Mouse (Mus musculus) ES-E14 (cell line): ENCODE data around the gene Pwwp2a. TPM values are rescaled to one million over a fixed set of nuclear protein-coding genes. Genes with fewer than 3 reads are reported as not detected.

Experiments
- DNase-seq: peaks from one replicate; pipeline ENCODE4 v3.0.0-alpha.2; 2013; ENCODE audit warnings: low read depth, low spot score
- H3K27ac ChIP-seq: 2 replicates; pipeline ENCODE4 v1.5.1; 2012; ENCODE audit warnings: low read depth, mild to moderate bottlenecking, low read length, moderate library complexity, mixed read lengths; ENCODE audit not compliant: poor library complexity, insufficient read depth, severe bottlenecking
- H3K36me3 ChIP-seq: 2 replicates; pipeline ENCODE4 v1.6.1; 2012; ENCODE audit warnings: mild to moderate bottlenecking, low read length, moderate library complexity, mixed read lengths; ENCODE audit not compliant: control insufficient read depth, poor library complexity, insufficient read depth, severe bottlenecking
- H3K4me1 ChIP-seq, 2 experiments: fragments of 150-350 bp in 1 of 2; sonication (generic) in 1 of 2; 2 replicates each; pipeline ENCODE4 v1.6.1; 2012; ENCODE audit warnings: low read length in 2 of 2, mild to moderate bottlenecking in 1 of 2, mixed read lengths in 1 of 2; ENCODE audit not compliant: control insufficient read depth in 2 of 2, insufficient read depth in 2 of 2, poor library complexity in 1 of 2
- H3K4me3 ChIP-seq, 2 experiments: fragments of 150-350 bp in 1 of 2; sonication (generic) in 1 of 2; 2 replicates each; pipeline ENCODE4 v1.5.1; 2012; ENCODE audit warnings: low read length in 2 of 2, low read depth in 1 of 2, mild to moderate bottlenecking in 1 of 2, mixed read lengths in 1 of 2; ENCODE audit not compliant: insufficient read depth in 1 of 2, poor library complexity in 1 of 2, severe bottlenecking in 1 of 2
- H3K9ac ChIP-seq: 2 replicates; pipeline ENCODE4 v1.6.1; 2012; ENCODE audit warnings: low read depth, mild to moderate bottlenecking, low read length, mixed read lengths; ENCODE audit not compliant: poor library complexity, insufficient read depth, severe bottlenecking
- H3K9me3 ChIP-seq: fragments of 150-350 bp; sonication (generic); 2 replicates; pipeline ENCODE4 v1.6.1; 2012; ENCODE audit warnings: low read depth, mild to moderate bottlenecking, low read length; ENCODE audit not compliant: control insufficient read depth, insufficient read depth
- CHD2 ChIP-seq: IDR thresholded peaks from 2 replicates; pipeline ENCODE4 v1.6.1; 2014; ENCODE audit warnings: mild to moderate bottlenecking, low read depth, low read length, inconsistent platforms
- HCFC1 ChIP-seq: IDR thresholded peaks from 2 replicates; pipeline ENCODE4 v1.6.1; 2012; ENCODE audit warnings: low read length, inconsistent platforms, borderline replicate concordance; ENCODE audit not compliant: insufficient read depth
- MAFK ChIP-seq: IDR thresholded peaks from 2 replicates; pipeline ENCODE4 v1.6.1; 2014; ENCODE audit warnings: mild to moderate bottlenecking, low read depth, low read length, inconsistent platforms; ENCODE audit not compliant: insufficient read depth
- ZC3H11A ChIP-seq: IDR thresholded peaks from 2 replicates; pipeline ENCODE4 v1.6.1; 2012; ENCODE audit warnings: low read depth, mild to moderate bottlenecking, inconsistent platforms, low read length, borderline replicate concordance
- ZNF384 ChIP-seq: IDR thresholded peaks from 2 replicates; pipeline ENCODE4 v1.6.1; 2012; ENCODE audit warnings: low read depth, low read length, inconsistent platforms
- in situ Hi-C, 2 experiments: fragments of 600-800 bp; cut with MboI; formaldehyde crosslinking; loops; one replicate each; pipeline ENCODE4 v1.15.1; 2025; ENCODE audit warnings: low sequenced_read_pairs in 2 of 2, inconsistent platforms in 1 of 2; ENCODE audit not compliant: unreplicated experiment in 2 of 2
- total RNA-seq: library from RNA; depleted of rRNA; stranded (reverse); fragments of 300-350 nt; gene quantifications from 2 replicates; pipeline ENCODE4 v1.2.3, GENCODE M21; 2012

Pwwp2a gene
- total RNA-seq, 1 experiment = 30.2 TPM

DNA sequence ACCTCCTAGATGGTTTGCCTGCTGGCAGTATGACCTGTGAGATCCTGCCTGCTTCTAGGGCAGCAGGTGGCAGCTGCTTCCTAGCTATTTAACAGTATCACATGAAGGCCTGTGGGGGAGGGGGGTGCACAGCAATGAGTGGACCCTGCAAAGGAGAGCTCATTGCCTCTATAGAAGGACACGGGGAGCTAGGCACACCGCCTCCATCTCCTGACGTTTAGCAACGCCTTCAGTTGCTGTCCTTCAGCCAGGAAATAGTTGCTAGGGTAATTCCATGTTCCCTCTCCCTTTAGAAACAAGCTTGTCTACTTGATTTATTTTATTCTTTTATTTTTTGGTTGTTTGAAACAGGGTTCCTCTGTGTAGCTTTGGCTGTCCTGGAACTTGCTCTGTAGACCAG is 45.0 kb upstream of the Pwwp2a start:
- Histone ChIP-seq H3K4me1 (peaks cover 0 to 10% of the 10 kb centered on the region in 2 experiments; a peak in 2 of 4 replicates), H3K9ac (no peak overlapping the region), H3K4me3 (no peak overlapping the region), H3K36me3 (no peaks in the 10 kb centered on the region), H3K27ac (no peak overlapping the region), H3K9me3 (no peaks in the 10 kb centered on the region)
- in situ Hi-C loops = no loop called here
- DNase-seq = no peak
- TF ChIP-seq MAFK (no peak), HCFC1 (no peak), CHD2 (no peak), ZC3H11A (no peak), ZNF384 (no peak)

DNA sequence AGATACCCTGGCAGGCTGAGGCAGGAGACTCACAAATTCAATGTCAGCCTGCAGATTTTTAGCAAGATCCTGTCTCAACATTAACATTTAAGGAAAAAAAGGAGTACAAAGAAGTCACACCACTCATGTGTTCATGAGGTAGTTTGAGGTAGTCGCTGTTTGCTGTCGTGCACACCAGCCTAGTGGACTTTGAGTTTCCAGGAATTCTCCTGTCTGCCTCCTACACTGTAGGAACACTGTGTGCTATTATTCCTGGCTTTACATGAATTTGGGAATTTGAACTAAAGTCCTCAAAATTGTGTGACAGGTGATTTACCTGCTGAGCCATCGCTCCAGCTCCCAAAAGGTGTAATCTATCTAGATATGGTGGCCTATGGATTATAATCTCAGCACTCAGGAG is 43.3 kb upstream of the Pwwp2a start:
- no peaks in the 10 kb centered on the region for H3K36me3 ChIP-seq
- no peak for DNase-seq
- in situ Hi-C loops = no loop called here
- no peak overlapping the region for H3K4me3 ChIP-seq
- peaks cover 0 to 8% of the 10 kb centered on the region in 2 experiments; a peak in 1 of 4 replicates for H3K4me1 ChIP-seq
- no peak overlapping the region for H3K27ac ChIP-seq
- H3K9ac ChIP-seq = no peak overlapping the region
- no peaks in the 10 kb centered on the region for H3K9me3 ChIP-seq
- TF ChIP-seq ZC3H11A (no peak), HCFC1 (no peak), ZNF384 (no peak), MAFK (no peak), CHD2 (no peak)

DNA sequence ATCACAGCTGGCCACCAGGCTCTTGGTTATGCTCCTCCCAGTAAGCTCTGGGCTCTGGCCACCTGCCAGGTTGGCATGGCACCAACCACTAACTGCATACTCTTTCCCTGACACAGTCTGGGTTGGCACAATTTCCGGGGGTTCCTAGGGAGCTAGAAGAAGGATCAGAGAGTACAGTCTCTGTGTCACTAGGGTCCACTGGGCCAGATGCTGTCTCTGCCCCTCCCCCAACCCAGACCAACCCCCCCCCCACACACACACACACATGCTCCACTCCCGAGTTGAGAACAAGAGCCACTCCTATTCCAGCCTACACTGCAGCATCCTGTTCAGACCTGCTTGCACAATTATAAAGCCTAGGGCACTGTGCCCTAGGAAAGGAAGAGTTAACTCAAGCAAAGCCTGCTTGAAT is 38.6 kb upstream of the Pwwp2a start:
- in situ Hi-C loops = no loop called here
- Histone ChIP-seq H3K4me1 (peaks cover 0 to 6% of the 10 kb centered on the region in 2 experiments; a peak in 1 of 4 replicates), H3K27ac (no peak overlapping the region), H3K9me3 (no peaks in the 10 kb centered on the region), H3K4me3 (no peak overlapping the region), H3K36me3 (no peaks in the 10 kb centered on the region), H3K9ac (no peak overlapping the region)
- DNase-seq = no peak
- no peak for TF ChIP-seq ZC3H11A

DNA sequence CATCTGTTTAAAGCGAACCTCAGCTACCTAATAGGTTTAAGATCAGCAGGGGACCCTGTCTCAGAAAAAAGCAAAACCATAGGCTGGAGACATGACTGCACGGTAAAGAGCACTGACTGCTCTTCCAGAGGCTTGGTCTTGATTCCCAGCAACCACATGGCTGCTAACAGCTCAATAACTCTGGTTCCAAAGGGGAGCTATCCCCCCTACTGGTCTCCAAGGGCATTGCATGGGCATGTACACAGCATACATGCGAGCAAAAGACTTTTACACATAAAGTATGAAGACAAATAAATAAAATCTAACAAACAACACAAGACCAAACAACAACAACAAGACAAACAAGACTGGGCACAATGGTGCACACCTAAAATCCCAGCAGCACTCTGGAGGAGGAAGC is 36.5 kb upstream of the Pwwp2a start:
- Histone ChIP-seq H3K27ac (no peak overlapping the region), H3K9me3 (no peaks in the 10 kb centered on the region), H3K4me3 (no peak overlapping the region), H3K9ac (no peak overlapping the region), H3K4me1 (peaks cover 0 to 6% of the 10 kb centered on the region in 2 experiments; a peak in 1 of 4 replicates), H3K36me3 (no peaks in the 10 kb centered on the region)
- no peak for TF ChIP-seq ZC3H11A
- in situ Hi-C loops = no loop called here
- peak; percentile 41 for DNase-seq

DNA sequence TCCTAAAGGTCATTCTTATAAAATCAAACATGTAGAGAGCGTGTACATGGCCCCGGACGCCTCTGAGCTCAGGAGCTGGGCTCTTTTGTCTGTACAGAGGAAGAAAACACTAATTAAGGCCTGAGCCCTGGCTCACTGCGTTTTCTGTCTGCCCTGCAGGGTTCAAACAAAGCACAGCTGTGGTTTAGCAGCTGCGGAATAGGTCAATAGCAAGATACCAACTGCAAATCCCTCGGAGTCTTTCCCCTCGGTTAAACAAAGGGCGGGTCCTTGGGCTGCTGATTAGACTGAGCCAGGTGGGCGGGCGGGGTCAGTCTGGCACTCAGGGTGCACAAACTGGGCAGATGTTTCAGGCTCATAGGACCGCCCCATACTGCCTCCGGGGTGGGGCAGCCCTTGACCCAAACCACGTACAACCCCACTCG is 28.7 kb upstream of the Pwwp2a start:
- TF ChIP-seq MAFK (no peak), CHD2 (no peak), ZNF384 (no peak), HCFC1 (no peak), ZC3H11A (no peak)
- in situ Hi-C loops = no loop called here
- Histone ChIP-seq H3K27ac (no peak overlapping the region; the same call in 1 of the 2 replicates), H3K36me3 (no peaks in the 10 kb centered on the region), H3K9me3 (no peaks in the 10 kb centered on the region), H3K4me3 (peak overlapping the region in 1 of 2 experiments; percentile 14; a peak in 2 of 4 replicates), H3K9ac (peak overlapping the region; percentile 29; the same call in 1 of the 2 replicates), H3K4me1 (peaks cover 0 to 6% of the 10 kb centered on the region in 2 experiments; a peak in 1 of 4 replicates)
- peak; percentile 71 for DNase-seq
